Mouse (Mus musculus) neural tube, embryonic 11.5 days (tissue): ENCODE data around the gene Gpr176. TPM values are rescaled to one million over a fixed set of nuclear protein-coding genes. Genes with fewer than 3 reads are reported as not detected.

ENCODE experiments used
- ATAC-seq: fragments of 200-750 bp; cut with Nextera tagmentation; 2 replicates; pipeline ENCODE4 v1.8.0; 2017; ENCODE audit warnings: moderate number of reproducible peaks, mild to moderate bottlenecking, moderate TSS enrichment, moderate library complexity; ENCODE audit not compliant: insufficient read depth, low FRiP score, low TSS enrichment
- DNase-seq: peaks from one replicate; pipeline ENCODE4 v3.0.0-alpha.2; 2015; ENCODE audit warnings: low spot score
- H3K27ac ChIP-seq: fragments of 300-500 bp; sonication (generic); 2 replicates; pipeline ENCODE4 v1.5.1; 2014; ENCODE audit warnings: low read depth, mild to moderate bottlenecking, low read length
- H3K27me3 ChIP-seq: fragments of 300-500 bp; sonication (generic); 2 replicates; pipeline ENCODE4 v1.6.1; 2014; ENCODE audit warnings: mild to moderate bottlenecking, low read length, mixed read lengths; ENCODE audit not compliant: control insufficient read depth, insufficient read depth
- H3K36me3 ChIP-seq: fragments of 300-500 bp; sonication (generic); 2 replicates; pipeline ENCODE4 v1.6.1; 2014; ENCODE audit warnings: mild to moderate bottlenecking, low read length, moderate library complexity, mixed read lengths; ENCODE audit not compliant: control insufficient read depth, insufficient read depth
- H3K4me1 ChIP-seq: fragments of 300-500 bp; sonication (generic); 2 replicates; pipeline ENCODE4 v1.6.1; 2014; ENCODE audit warnings: low read length, mixed read lengths; ENCODE audit not compliant: control insufficient read depth, insufficient read depth
- H3K4me2 ChIP-seq: fragments of 300-500 bp; sonication (generic); 2 replicates; pipeline ENCODE4 v1.6.1; 2014; ENCODE audit warnings: low read depth, mild to moderate bottlenecking, moderate library complexity
- H3K4me3 ChIP-seq: fragments of 300-500 bp; sonication (generic); 2 replicates; pipeline ENCODE4 v1.5.1; 2014; ENCODE audit warnings: low read depth, low read length
- H3K9ac ChIP-seq: fragments of 300-500 bp; sonication (generic); 2 replicates; pipeline ENCODE4 v1.6.1; 2014; ENCODE audit warnings: mild to moderate bottlenecking, low read length
- H3K9me3 ChIP-seq: fragments of 300-500 bp; sonication (generic); 2 replicates; pipeline ENCODE4 v1.6.1; 2016; ENCODE audit warnings: low read length; ENCODE audit not compliant: control insufficient read depth
- WGBS: fragments of 180-500 bp; shearing (Covaris S2); extraction: QIAGEN DNeasy Blood & Tissue Kit; methylation state at CpG from one replicate; pipeline ENCODE4 v1.1.7; 2014; 5-methylcytosine and 5-hydroxymethylcytosine counted together
- polyA plus RNA-seq: library from polyadenylated mRNA; unstranded; fragments of >200 nt; fragmentation: Nextera tagmentation; extraction: Ambion mirVana; gene quantifications from 2 replicates; pipeline ENCODE4 v1.2.1, GENCODE M21; 2014

The Gpr176 gene
- polyA plus RNA-seq, 1 experiment from 2014 or later: 1.2 TPM

DNA sequence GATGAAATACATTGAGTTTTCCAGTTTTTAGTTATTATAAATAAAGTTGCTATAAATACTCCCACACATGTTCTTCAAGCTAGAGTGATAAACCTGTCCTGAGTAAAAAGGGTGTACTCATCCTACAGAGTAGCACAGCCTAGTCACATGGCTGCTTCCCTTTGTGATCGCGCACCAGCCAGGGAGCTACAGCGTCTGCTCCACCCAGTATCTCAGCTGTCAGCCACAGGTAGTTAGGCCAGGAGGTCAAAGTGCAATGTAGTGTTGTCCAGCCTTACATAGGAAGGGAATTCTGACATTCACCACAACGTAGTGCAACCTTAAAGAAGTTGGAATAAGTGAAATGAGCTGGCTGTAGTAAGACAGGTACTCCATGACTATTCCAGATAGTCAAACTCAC lies 32.3 kb upstream of the Gpr176 start:
- no peak overlapping the region for H3K4me3 ChIP-seq
- DNase-seq (no peak), ATAC-seq (no peak)
- H3K27me3 ChIP-seq: no peaks in the 10 kb centered on the region
- H3K9me3 ChIP-seq: no peaks in the 10 kb centered on the region
- WGBS: 96% methylated on average over 4 of the region's 4 CpGs
- no peak overlapping the region for H3K27ac ChIP-seq
- no peak overlapping the region for H3K4me2 ChIP-seq
- no peaks in the 10 kb centered on the region for H3K4me1 ChIP-seq
- H3K9ac ChIP-seq: no peak overlapping the region
- H3K36me3 ChIP-seq: no peaks in the 10 kb centered on the region

DNA sequence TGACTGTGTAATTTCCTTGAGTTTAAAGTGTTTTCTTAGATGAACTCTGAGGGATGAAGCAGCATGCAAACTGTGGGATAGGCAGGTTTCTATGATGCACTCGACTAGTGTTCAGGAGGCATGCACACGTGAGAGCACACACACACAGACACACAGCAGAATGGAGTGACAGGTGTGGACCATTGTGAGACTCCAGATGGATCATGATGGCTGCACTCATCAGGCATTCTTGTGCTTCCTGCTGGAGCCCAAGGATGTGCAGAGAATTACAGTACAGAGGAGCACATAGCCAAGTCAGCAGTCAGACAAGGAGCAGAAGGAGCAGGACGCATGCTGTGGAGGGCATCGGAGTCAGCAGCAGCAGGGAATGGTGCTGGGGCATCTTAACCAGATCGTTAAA lies 31.1 kb upstream of the Gpr176 start:
- Histone ChIP-seq H3K27me3 (no peaks in the 10 kb centered on the region), H3K27ac (no peak overlapping the region), H3K9ac (no peak overlapping the region), H3K4me3 (no peak overlapping the region), H3K9me3 (no peaks in the 10 kb centered on the region), H3K4me2 (no peak overlapping the region), H3K4me1 (no peaks in the 10 kb centered on the region), H3K36me3 (no peaks in the 10 kb centered on the region)
- WGBS: 83% methylated on average over 5 of the region's 5 CpGs
- DNase-seq (no peak), ATAC-seq (no peak)

DNA sequence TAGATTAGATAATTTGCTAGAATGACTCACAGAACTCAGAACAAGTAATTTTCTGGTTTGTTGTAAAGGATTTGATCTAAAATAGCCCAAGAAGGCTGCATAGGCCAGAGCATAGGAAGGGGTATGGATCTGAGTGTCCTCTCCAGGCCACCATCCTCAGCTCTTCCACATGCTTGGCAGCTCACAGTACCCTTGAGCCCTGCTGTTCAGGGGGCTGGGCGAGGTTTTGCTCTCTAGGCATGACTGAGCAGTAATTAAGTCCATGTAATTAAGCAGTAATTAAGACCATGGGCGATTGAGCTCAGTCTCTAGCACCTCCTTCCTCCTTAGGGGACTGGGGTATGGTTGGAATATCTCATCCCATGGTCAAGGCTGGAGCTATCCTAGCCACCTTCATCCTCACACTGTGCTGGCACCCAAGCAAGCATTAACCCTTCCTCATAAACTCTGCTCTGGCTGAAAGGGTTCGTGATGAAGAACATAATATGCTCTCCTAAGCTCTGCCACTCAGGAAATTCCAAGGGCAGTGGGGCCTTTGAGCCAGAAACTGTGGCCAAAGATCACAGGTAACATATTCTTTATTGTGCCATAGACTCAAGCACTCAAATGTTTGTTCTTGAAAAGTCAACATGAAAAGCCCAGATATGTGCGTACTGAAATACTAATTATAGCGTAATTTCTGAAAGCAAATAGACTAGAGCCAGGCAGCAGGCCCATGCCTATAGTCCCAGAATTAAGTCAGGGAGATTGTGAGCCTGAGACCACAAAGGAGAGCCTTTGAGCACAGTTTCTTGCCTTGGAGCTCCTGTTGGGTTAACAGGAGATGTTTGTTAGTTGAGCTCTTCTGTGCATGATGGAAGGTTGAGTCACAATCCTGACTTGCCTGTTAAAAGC lies 28.9 kb upstream of the Gpr176 start:
- no peaks in the 10 kb centered on the region for H3K36me3 ChIP-seq
- H3K9ac ChIP-seq: no peak overlapping the region
- H3K4me1 ChIP-seq: no peaks in the 10 kb centered on the region
- no peak for ATAC-seq
- no peak overlapping the region for H3K4me3 ChIP-seq
- no peak overlapping the region for H3K4me2 ChIP-seq
- H3K9me3 ChIP-seq: no peaks in the 10 kb centered on the region
- H3K27me3 ChIP-seq: no peaks in the 10 kb centered on the region
- H3K27ac ChIP-seq: no peak overlapping the region
- DNase-seq: no peak
- 81% methylated on average over 5 of the region's 5 CpGs for WGBS

DNA sequence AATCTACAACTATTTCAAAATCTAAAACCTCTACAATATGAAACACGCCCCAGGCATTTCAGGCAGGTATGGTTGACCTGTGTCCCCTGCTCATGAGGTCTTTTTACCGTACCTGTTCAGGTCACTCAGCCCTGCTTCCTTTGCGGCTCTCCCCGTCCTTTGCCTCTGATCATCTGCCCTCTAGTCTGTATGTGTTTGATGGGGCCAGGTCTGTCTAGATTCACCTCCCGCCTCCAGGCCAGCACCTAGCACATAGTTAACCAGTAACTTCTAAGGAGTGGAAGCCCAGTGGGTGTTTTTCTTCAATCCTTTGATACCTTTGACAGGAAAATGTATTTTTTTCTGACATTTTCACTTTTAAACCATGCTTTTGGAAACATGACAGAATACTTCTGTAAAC lies 26.5 kb upstream of the Gpr176 start:
- Histone ChIP-seq H3K27ac (no peak overlapping the region), H3K4me2 (no peak overlapping the region), H3K4me1 (no peaks in the 10 kb centered on the region), H3K36me3 (no peaks in the 10 kb centered on the region), H3K9ac (no peak overlapping the region), H3K9me3 (no peaks in the 10 kb centered on the region), H3K4me3 (no peak overlapping the region), H3K27me3 (no peaks in the 10 kb centered on the region)
- DNase-seq (no peak), ATAC-seq (no peak)
- 81% methylated on average over 5 of the region's 5 CpGs for WGBS

DNA sequence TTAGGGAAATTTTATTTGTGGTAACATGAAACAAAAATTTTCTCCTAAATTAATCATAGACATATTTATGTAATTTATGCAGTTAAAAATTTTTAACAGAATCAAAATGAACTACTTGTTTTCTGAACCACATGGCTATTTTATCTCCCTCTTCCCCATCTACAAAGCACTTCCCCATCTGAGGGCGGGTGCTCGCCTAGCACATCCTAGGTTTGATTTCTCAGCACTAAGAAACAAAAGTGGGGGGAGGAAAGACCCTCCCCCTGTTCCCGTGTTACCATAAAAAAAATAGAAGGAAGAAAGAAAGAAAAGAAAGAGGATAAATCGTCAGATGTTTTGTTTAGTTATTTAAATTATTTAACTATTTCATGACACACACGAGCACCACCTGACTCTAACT lies 18.0 kb upstream of the Gpr176 start:
- no peak overlapping the region for H3K4me3 ChIP-seq
- no peaks in the 10 kb centered on the region for H3K36me3 ChIP-seq
- no peaks in the 10 kb centered on the region for H3K27me3 ChIP-seq
- H3K9ac ChIP-seq: no peak overlapping the region
- no peak overlapping the region for H3K27ac ChIP-seq
- 83% methylated on average over 5 of the region's 5 CpGs for WGBS
- no peak for ATAC-seq
- no peaks in the 10 kb centered on the region; the same call in 1 of the 2 replicates for H3K4me1 ChIP-seq
- no peak for DNase-seq
- no peak overlapping the region for H3K4me2 ChIP-seq
- H3K9me3 ChIP-seq: no peaks in the 10 kb centered on the region

DNA sequence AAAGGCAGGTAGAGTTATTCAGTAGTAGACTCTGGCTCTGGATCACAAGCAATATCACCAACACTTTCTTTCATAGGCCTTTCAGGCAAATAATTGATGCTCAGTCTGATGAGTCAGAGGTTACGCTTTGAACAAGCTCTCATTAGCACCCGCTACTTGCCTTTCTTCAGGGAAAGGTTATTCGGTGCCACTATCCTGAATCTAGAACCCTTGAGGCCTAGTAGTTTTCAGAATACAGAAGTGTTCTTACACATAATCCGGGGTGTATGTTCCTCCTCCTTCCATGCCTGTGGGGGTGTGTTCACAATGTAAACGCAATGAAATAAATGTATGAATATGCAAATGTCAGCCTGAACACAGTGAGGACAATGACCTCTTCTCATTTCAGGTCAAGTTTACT lies 16.9 kb upstream of the Gpr176 start:
- ATAC-seq: no peak
- 89% methylated on average over 5 of the region's 5 CpGs for WGBS
- H3K4me3 ChIP-seq: no peak overlapping the region

DNA sequence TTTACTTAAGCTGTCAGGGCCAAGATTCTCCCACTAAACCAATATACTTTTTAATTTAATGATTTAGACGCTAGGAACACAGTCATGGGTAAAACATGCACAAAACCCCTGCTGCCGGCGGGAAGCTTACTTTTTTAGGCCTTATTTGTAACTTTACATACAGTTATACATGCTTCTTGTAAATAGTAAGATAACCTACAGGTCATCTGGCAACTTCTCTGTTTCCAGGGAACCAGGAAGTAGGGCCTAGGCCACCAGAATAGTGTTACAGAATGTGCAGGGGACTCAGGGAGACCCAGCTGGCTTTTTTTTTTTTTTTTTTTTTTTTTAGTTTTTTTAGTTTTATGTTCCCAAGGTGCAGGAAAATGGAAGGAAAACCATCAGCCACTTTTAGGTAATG lies 16.4 kb upstream of the Gpr176 start:
- Histone ChIP-seq H3K4me1 (no peaks in the 10 kb centered on the region; the same call in 1 of the 2 replicates), H3K27me3 (no peaks in the 10 kb centered on the region), H3K9ac (no peak overlapping the region), H3K27ac (no peak overlapping the region), H3K4me3 (peak overlapping the region; percentile 69; the same call in 1 of the 2 replicates), H3K4me2 (peak overlapping the region; percentile 59), H3K36me3 (no peaks in the 10 kb centered on the region), H3K9me3 (no peaks in the 10 kb centered on the region)
- ATAC-seq (no peak), DNase-seq (no peak)
- whole genome bisulfite sequencing: 86% methylated on average over 3 of the region's 3 CpGs

More for the DNA sequence above, 16.9 kb upstream of the Gpr176 start:
- H3K4me1 ChIP-seq: no peaks in the 10 kb centered on the region; the same call in 1 of the 2 replicates
- H3K9me3 ChIP-seq: no peaks in the 10 kb centered on the region
- H3K27ac ChIP-seq: no peak overlapping the region
- DNase-seq: no peak
- H3K9ac ChIP-seq: no peak overlapping the region
- no peaks in the 10 kb centered on the region for H3K27me3 ChIP-seq
- H3K4me2 ChIP-seq: no peak overlapping the region
- no peaks in the 10 kb centered on the region for H3K36me3 ChIP-seq

DNA sequence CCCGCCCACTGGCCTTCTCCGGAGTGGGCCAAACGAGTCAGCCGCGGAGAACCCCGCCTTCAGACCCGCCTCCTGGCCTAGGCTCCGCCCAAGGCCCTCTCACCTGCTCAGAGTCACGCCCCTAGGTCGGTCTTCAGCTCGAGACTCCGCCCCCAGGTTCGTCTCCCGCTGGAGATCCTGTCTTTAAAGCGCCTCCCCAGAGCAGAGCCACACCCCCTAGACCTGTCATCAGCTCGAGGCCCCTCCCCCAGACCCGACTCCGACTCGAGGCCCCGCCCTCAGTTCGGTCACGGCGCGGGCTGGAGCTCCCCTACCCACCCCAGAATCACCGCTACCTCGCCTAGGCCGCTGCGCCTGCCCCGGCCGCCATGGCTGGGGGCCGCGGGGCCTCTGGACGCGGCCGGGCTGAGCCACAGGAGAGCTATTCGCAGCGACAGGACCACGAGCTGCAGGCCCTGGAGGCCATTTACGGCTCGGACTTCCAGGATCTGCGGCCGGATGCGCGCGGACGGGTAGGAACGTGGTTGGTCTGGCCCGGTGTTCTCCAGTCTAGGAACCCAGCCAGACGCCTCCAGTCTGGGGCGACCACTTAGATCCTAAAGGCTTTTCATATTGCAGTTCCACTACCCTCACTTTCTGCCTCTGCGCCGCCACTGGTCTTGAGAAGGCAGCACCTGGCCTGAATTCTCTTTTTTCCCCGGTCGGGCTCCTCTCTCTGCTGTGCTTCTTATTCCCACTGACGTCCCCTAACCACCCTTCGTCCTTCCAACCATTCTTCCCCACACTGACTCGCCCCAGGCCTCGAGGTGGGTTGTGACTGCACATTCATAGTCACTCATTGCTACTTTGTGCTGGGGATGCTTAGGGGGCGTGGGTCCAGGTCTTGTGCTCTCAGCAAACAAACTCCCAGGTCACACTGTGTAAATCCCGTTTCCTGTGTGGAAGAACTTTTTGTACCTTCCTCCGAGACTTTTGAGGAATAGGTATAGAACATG lies 15.4 kb upstream of the Gpr176 start, which contains the start of gene Eif2ak4:
Gene Eif2ak4 (plus strand): TSS at position 278 of the 995 bp plus-strand sequence.
- H3K4me3 ChIP-seq: peak within 1 kb of the TSS; percentile 69
- H3K4me1 ChIP-seq: no peaks in the 10 kb centered on the region; the same call in 1 of the 2 replicates
- no peaks in the 10 kb centered on the region for H3K36me3 ChIP-seq
- 1% methylated on average over 61 of the region's 61 CpGs for WGBS
- H3K27me3 ChIP-seq: no peaks in the 10 kb centered on the region
- peak; percentile 96 for DNase-seq
- peak within 1 kb of the TSS; percentile 87 for H3K9ac ChIP-seq
- peak; percentile 94 for ATAC-seq
- H3K4me2 ChIP-seq: peak within 1 kb of the TSS; percentile 59
- H3K27ac ChIP-seq: peak within 1 kb of the TSS; percentile 81
- no peaks in the 10 kb centered on the region for H3K9me3 ChIP-seq
